Mouse (Mus musculus) hematopoietic stem cell, adult 5-6 weeks (primary cell): ENCODE measurements at regions not wholly inside any gene's neighbourhood (a gene's known extent, or its start where the extent isn't known, plus 50 kb on each side); places are given as distances from the start of the nearest gene placed in this dataset.

Experiments used
- ATAC-seq, 2 experiments: fragments of 125-278 bp in 1 of 2; replicated peaks in 1 of 2; 2 replicates each; pipeline ENCODE4 v1.8.0; 2016 to 2017; ENCODE audit warnings: inconsistent platforms in 2 of 2, mild to moderate bottlenecking in 2 of 2, moderate number of reproducible peaks in 2 of 2, low read depth in 1 of 2, moderate TSS enrichment in 1 of 2; ENCODE audit not compliant: low FRiP score in 2 of 2, poor library complexity in 2 of 2, severe bottlenecking in 2 of 2, insufficient read depth in 1 of 2, low TSS enrichment in 1 of 2

DNA sequence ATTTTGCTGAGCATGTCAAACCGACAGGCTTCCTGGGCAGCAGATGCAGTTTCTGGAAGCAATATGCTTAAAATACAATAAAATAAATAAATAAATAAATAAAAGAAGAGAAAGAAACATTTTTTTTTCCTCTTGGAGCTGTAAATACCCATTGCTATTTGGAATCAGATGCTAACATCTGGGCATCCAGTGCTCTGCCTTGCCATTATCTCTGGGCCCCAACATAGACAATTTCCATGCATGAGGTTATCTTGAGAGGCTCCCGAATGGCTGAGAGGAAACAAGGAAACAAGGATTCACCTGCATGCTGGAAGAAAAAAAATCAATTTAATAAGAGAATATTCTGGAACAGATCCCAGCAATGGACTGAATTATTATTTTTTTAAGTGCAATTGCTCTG, 120.0 kb upstream of the Meis1 start:
- ATAC-seq = no peak

DNA sequence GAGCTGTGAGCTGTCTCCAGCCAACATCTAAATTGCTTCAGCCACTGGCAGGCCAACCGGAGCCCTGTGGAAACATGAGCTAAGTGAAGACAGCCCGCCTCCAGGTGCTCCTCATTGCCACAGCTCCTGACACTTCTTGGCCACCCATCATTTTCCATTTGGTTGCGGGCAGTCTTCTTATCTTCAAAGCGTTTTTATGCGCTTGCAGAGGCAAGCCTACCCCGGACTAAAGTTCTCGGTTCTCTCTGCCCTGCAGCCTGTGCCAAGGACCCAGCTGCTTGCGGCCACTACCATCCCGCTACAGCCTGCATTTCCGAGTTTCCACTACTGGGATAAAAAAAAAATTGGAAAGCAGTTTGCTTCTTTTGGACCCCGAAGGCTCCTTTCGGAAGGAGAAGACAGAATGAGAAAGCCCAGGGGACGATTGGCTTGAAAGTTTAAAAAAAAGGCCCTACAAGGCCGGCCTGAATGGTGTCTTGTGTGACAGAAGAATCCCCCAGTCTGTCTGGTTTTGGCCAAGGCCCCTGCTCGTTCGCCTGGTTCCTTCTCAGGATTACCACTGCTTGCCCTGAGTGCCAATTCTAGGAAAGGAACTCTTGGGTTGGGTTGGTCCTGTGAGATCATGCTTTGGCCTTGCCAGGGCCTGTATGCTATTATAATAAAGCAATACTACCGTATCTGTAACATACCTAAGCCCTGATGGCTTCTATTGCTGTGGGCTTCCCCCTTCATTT, 124.6 kb upstream of the Meis1 start:
- no peak for ATAC-seq

GRCm38 (mm10) chr11:19144506-19144905, 125.7 kb upstream of the Meis1 start:
- no peak for ATAC-seq

DNA sequence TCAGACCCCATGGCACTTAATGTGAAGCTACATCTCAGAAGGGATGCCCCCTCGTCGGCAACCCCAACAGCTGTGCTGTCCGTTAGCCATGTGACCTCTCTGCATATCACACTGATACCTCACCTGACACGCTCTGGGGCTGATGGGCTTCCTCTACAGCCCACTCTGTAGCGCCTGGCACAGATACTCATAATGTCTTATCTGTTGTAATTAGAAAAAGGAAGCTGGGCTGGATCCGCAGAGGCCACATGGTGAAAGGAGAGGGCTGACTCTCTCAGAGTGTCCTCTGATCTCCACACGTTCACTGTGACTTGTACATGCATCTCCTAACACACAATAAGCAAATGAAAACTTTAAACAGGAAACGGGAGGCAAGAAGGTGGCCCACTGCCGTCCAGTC, 126.5 kb upstream of the Meis1 start:
- ATAC-seq = no peak

DNA sequence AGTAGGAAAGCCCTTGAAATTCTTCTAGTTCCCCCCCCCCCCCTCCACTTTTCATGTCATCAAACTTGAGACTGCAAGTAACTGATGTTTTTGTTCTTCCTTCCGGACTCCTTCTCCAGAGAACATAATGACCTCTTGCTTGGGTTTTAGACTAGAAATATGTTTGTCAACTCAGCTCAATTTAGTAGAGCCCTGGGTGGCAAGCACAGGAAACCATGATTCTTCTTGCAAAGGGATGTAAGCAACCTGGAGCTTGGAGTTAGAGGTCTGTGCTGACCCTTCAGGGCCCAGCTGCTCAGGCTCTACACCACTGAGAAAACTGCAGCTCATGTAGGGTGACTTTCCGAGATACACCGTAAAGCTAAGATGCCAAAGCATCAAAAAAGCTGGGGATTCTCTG, 127.2 kb upstream of the Meis1 start:
- no peak for ATAC-seq

DNA sequence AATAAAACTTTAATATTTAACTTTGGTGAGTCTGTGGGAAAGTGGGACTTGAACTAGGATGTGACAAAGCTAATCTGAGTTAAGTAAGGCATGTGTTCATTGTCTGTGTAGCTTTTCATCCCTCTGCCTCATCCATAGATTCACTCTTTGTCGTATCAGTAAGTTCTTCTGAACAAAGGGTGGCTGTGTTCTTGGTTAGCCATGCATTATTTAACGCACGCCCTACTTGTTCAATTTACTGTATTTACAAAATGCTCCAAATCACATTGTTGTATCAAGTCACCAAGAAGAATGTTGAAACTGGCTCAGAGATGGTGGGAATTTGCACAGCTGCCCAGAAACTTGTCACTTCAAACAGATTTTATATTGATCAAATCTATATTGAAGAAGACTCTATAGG, 132.2 kb upstream of the Meis1 start:
- ATAC-seq = no peak

- no peak for ATAC-seq
Measured at GRCm38 (mm10) chr11:19153714-19154113, 134.9 kb upstream of the Meis1 start.

- no peak for ATAC-seq
Measured at GRCm38 (mm10) chr11:19154813-19155616, 136.2 kb upstream of the Meis1 start.

GRCm38 (mm10) chr11:19155617-19155983, 136.8 kb upstream of the Meis1 start:
- ATAC-seq = peak; percentile 27 to 42; a peak in 2 of 4 replicates

GRCm38 (mm10) chr11:19160227-19160626, 141.4 kb upstream of the Meis1 start:
- ATAC-seq = no peak

GRCm38 (mm10) chr11:19160669-19161068, 141.9 kb upstream of the Meis1 start:
- ATAC-seq = no peak

- no peak for ATAC-seq
Measured at GRCm38 (mm10) chr11:19170938-19171337, 152.2 kb upstream of the Meis1 start.

- ATAC-seq = no peak
Measured at GRCm38 (mm10) chr11:19174305-19175017, 155.7 kb upstream of the Meis1 start.

DNA sequence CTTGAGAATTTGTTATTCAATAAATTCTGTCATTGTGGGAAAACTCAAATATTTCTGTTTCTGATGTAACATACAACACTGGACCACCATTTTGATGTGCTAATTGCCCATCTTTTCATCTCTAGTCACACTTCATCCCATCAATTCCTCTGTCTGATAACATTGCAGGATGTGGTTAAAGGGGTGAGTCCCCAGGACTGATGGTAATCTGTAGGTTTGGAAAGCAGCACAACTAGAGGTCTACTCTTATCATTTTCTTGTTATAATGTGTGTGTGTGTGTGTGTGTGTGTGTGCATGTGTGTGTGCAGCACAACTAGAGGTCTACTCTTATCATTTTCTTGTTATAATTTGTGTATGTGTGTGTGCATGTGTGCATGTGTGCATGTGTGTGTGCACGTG, 160.5 kb upstream of the Meis1 start:
- ATAC-seq = no peak

GRCm38 (mm10) chr11:19189778-19190177, 171.0 kb upstream of the Meis1 start:
- ATAC-seq = no peak

DNA sequence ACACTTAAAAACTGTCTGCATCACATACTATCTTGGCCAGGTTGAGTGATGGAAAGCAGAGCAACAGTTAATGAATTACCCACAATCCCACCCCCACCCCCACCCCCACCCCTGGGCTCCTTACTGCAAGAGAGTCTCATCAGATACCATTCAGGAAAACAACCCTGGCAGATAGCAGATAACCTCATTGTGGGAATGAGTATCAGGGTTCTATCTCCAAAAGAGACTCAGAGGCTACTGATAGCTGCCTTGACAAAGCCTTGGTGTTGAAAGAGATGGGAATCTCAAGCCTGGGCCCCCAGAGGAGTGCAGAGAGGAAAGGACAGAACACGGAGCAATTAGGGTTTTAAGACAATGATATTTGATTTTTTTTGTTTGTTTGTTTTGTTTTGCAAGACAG, 175.7 kb upstream of the Meis1 start:
- no peak for ATAC-seq

GRCm38 (mm10) chr11:19197790-19198189, 179.0 kb upstream of the Meis1 start:
- ATAC-seq = no peak
